Mouse (Mus musculus) C2C12 (cell line): ENCODE measurements around the gene Olfr1373.

ENCODE experiments used
- CTCF ChIP-seq: IDR thresholded peaks from one replicate; pipeline ENCODE4 v1.5.1; 2011; ENCODE audit not compliant: control insufficient read depth, insufficient read depth, insufficient read length
- MYOD1 ChIP-seq: IDR thresholded peaks from one replicate; pipeline ENCODE4 v1.6.1; 2011; ENCODE audit warnings: low read depth; ENCODE audit not compliant: control insufficient read depth, insufficient read length
- MYOG ChIP-seq: IDR thresholded peaks from one replicate; pipeline ENCODE4 v1.6.1; 2011; ENCODE audit not compliant: control insufficient read depth, insufficient read length; ENCODE audit errors: extremely low read depth
- USF1 ChIP-seq: IDR thresholded peaks from one replicate; pipeline ENCODE4 v1.6.1; 2011; ENCODE audit warnings: low read depth, mild to moderate bottlenecking, control low read depth, moderate library complexity

DNA sequence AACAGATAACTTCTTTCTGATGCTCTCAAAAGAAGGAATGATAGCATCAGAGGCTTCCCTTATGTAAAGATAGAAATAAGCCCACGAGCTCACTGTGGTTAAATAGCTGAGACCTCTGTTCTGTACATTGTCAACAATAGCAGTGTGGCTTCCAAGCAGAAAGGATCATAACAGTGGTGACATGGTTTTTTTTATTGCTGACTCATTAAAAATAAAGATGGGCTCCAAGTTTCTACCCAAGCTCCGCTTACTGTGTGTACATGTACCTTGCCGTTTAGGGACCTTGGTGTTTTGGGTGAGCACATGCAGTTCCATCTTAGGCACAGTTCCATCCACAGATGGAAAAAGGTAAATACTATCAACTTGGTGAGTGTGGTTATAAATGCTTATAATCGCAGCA lies 42.4 kb downstream of the Olfr1373 start:
- TF ChIP-seq CTCF (no peak), MYOG (no peak), USF1 (no peak), MYOD1 (no peak)
